Mouse (Mus musculus) megakaryocyte progenitor cell, adult 5-6 weeks (primary cell): ENCODE measurements around the gene Mapkapk3. TPM values are rescaled to one million over a fixed set of nuclear protein-coding genes. Genes with fewer than 3 reads are reported as not detected.

Source experiments
- ATAC-seq: replicated peaks from 2 replicates; pipeline ENCODE4 v1.8.0; 2016; ENCODE audit warnings: mild to moderate bottlenecking, moderate TSS enrichment, inconsistent platforms; ENCODE audit not compliant: poor library complexity
- total RNA-seq, 2 experiments: library from RNA; stranded (forward) in 1 of 2; stranded (reverse) in 1 of 2; fragments of 157-497, 149-512 nt in 1 of 2; fragments of 200-1000 nt in 1 of 2; gene quantifications; 2 replicates each; pipeline versions ENCODE4 v1.2.3 to v1.2.4; 2015 to 2017

The Mapkapk3 gene
- total RNA-seq, 2 experiments from 2014 or later = 100 to 175 TPM

GRCm38 (mm10) chr9:107267721-107268402 lies 21.8 kb downstream of the Mapkapk3 start:
- no peak for ATAC-seq

- ATAC-seq = no peak
Measured at GRCm38 (mm10) chr9:107267028-107267427, 22.6 kb downstream of the Mapkapk3 start.

- no peak for ATAC-seq
Measured at GRCm38 (mm10) chr9:107264731-107265130, 24.9 kb downstream of the Mapkapk3 start.

- ATAC-seq = peak; percentile 54
Measured at GRCm38 (mm10) chr9:107263912-107264311, 25.8 kb downstream of the Mapkapk3 start.

- ATAC-seq = no peak
Measured at GRCm38 (mm10) chr9:107262375-107262774, 27.3 kb downstream of the Mapkapk3 start.

GRCm38 (mm10) chr9:107261792-107262191 lies 27.9 kb downstream of the Mapkapk3 start:
- no peak for ATAC-seq

GRCm38 (mm10) chr9:107260836-107261235 lies 28.8 kb downstream of the Mapkapk3 start:
- peak; percentile 75 for ATAC-seq

GRCm38 (mm10) chr9:107260429-107260828 lies 29.2 kb downstream of the Mapkapk3 start:
- no peak for ATAC-seq

- no peak for ATAC-seq
Measured at GRCm38 (mm10) chr9:107259571-107259970, 30.1 kb downstream of the Mapkapk3 start.

GRCm38 (mm10) chr9:107255596-107255995 lies 34.1 kb downstream of the Mapkapk3 start:
- no peak for ATAC-seq

GRCm38 (mm10) chr9:107254925-107255324 lies 34.8 kb downstream of the Mapkapk3 start:
- no peak for ATAC-seq

- ATAC-seq = no peak
Measured at GRCm38 (mm10) chr9:107254476-107254875, 35.2 kb downstream of the Mapkapk3 start.

GRCm38 (mm10) chr9:107252164-107252563 lies 37.5 kb downstream of the Mapkapk3 start:
- no peak for ATAC-seq

GRCm38 (mm10) chr9:107250416-107251337 lies 39.0 kb downstream of the Mapkapk3 start:
- ATAC-seq = no peak

GRCm38 (mm10) chr9:107249154-107249553 lies 40.5 kb downstream of the Mapkapk3 start:
- no peak for ATAC-seq

- peak; percentile 80 for ATAC-seq
Measured at GRCm38 (mm10) chr9:107246170-107246569, 43.5 kb downstream of the Mapkapk3 start.

- ATAC-seq = no peak
Measured at GRCm38 (mm10) chr9:107245311-107245710, 44.4 kb downstream of the Mapkapk3 start.

GRCm38 (mm10) chr9:107236151-107236550 lies 53.5 kb downstream of the Mapkapk3 start:
- no peak for ATAC-seq

GRCm38 (mm10) chr9:107235261-107235660 lies 54.4 kb downstream of the Mapkapk3 start:
- ATAC-seq = no peak

- ATAC-seq = no peak
Measured at GRCm38 (mm10) chr9:107232140-107232539, 57.5 kb downstream of the Mapkapk3 start.

GRCm38 (mm10) chr9:107231539-107232139 lies 58.0 kb downstream of the Mapkapk3 start, which contains the start of gene Dock3:
Dock3 (minus strand) TSS chr9:107231909.
- ATAC-seq = peak; percentile 44; the same call in 1 of the 2 replicates
